Mouse (Mus musculus) embryonic facial prominence, embryonic 13.5 days (tissue): ENCODE results near the gene Gm156. TPM values are rescaled to one million over a fixed set of nuclear protein-coding genes. Genes with fewer than 3 reads are reported as not detected.
"Not testable (repeated sequence)": the region's sequence is repeated elsewhere in the genome, so short reads cannot be mapped to it uniquely, and the experiment has no call there.

ENCODE experiments used
- ATAC-seq: fragments of 200-750 bp; cut with Nextera tagmentation; 2 replicates; pipeline ENCODE4 v1.8.0; 2017; ENCODE audit warnings: low read depth; ENCODE audit not compliant: insufficient number of reproducible peaks, insufficient read depth, low FRiP score, low TSS enrichment
- H3K27ac ChIP-seq: fragments of 300-500 bp; sonication (generic); 2 replicates; pipeline ENCODE4 v1.5.1; 2015; ENCODE audit warnings: moderate library complexity, mild to moderate bottlenecking, inconsistent platforms
- H3K27me3 ChIP-seq: fragments of 300-500 bp; sonication (generic); 2 replicates; pipeline ENCODE4 v1.6.1; 2015; ENCODE audit warnings: mild to moderate bottlenecking, inconsistent platforms
- H3K36me3 ChIP-seq: fragments of 300-500 bp; sonication (generic); 2 replicates; pipeline ENCODE4 v1.6.1; 2015; ENCODE audit warnings: mild to moderate bottlenecking, inconsistent platforms
- H3K4me1 ChIP-seq: fragments of 300-500 bp; sonication (generic); 2 replicates; pipeline ENCODE4 v1.6.1; 2015; ENCODE audit warnings: inconsistent platforms
- H3K4me2 ChIP-seq: fragments of 300-500 bp; sonication (generic); 2 replicates; pipeline ENCODE4 v1.6.1; 2015; ENCODE audit warnings: moderate library complexity, mild to moderate bottlenecking, inconsistent platforms
- H3K4me3 ChIP-seq: fragments of 300-500 bp; sonication (generic); 2 replicates; pipeline ENCODE4 v1.5.1; 2015; ENCODE audit warnings: mild to moderate bottlenecking, inconsistent platforms
- H3K9ac ChIP-seq: fragments of 300-500 bp; sonication (generic); 2 replicates; pipeline ENCODE4 v1.6.1; 2015; ENCODE audit warnings: mild to moderate bottlenecking, inconsistent platforms
- H3K9me3 ChIP-seq: fragments of 300-500 bp; sonication (generic); 2 replicates; pipeline ENCODE4 v1.6.1; 2016; ENCODE audit warnings: inconsistent platforms
- WGBS: fragments of 180-500 bp; shearing (Covaris S2); methylation state at CpG from one replicate; pipeline ENCODE4 v1.1.7; 2015; ENCODE audit warnings: mixed read lengths; 5-methylcytosine and 5-hydroxymethylcytosine counted together
- polyA plus RNA-seq: library from polyadenylated mRNA; unstranded; fragments of >200 nt; fragmentation: Nextera tagmentation; extraction: Ambion mirVana; gene quantifications from 2 replicates; pipeline ENCODE4 v1.2.1, GENCODE M21; 2015

Gene Gm156
- not detected in 2 replicates for polyA plus RNA-seq

DNA sequence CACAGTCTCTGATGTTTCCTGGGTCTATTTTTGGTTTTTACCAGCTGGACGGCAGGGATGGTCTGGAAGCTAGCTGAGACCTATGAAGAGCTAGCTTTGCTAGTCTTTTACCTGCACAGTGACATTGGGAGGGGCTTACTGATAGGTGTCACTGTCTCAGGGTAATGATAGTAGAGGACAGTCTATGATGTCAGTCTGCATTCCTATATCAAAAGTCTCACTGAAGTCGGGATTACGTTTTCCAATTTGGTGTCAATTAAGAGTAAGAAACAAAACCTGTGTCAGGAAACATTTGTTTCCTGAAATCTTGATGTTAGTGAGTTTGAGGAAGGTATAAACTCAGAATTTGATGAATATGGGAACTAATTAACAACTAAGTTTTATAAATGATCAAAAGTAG is at the start of gene Gm156:
TSS of gene Gm156 (minus strand) at position 101 of the 400 bp plus-strand sequence.
- not testable (repeated sequence) for H3K9me3 ChIP-seq, H3K27me3 ChIP-seq, H3K9ac ChIP-seq, H3K4me2 ChIP-seq, H3K36me3 ChIP-seq, H3K4me3 ChIP-seq, H3K4me1 ChIP-seq, ATAC-seq, H3K27ac ChIP-seq
- 87% methylated on average over 3 of the region's 3 CpGs for whole genome bisulfite sequencing

- no peaks in the 10 kb centered on the region for H3K4me1 ChIP-seq
- no peak overlapping the region for H3K4me2 ChIP-seq
- no peak overlapping the region for H3K27ac ChIP-seq
- WGBS, result 78% methylated on average over 1 of the region's 1 CpGs
- H3K27me3 ChIP-seq, result no peaks in the 10 kb centered on the region
- no peak overlapping the region for H3K9ac ChIP-seq
- H3K9me3 ChIP-seq, result no peaks in the 10 kb centered on the region
- no peaks in the 10 kb centered on the region for H3K36me3 ChIP-seq
- H3K4me3 ChIP-seq, result no peak overlapping the region
- ATAC-seq, result no peak
These were observed 41.5 kb upstream of the Gm156 start for GRCm38 (mm10) chr6:129825559-129825958.

GRCm38 (mm10) chr6:129824004-129824403 is 39.9 kb upstream of the Gm156 start:
- H3K4me1 ChIP-seq, result no peaks in the 10 kb centered on the region
- 87% methylated on average over 1 of the region's 1 CpGs for WGBS
- no peaks in the 10 kb centered on the region for H3K36me3 ChIP-seq
- no peak overlapping the region for H3K9ac ChIP-seq
- no peak overlapping the region for H3K4me2 ChIP-seq
- no peak for ATAC-seq
- no peak overlapping the region for H3K4me3 ChIP-seq
- H3K27ac ChIP-seq, result no peak overlapping the region
- no peaks in the 10 kb centered on the region for H3K27me3 ChIP-seq
- H3K9me3 ChIP-seq, result peaks cover 9% of the 10 kb centered on the region; the same call in 1 of the 2 replicates

GRCm38 (mm10) chr6:129817731-129818130 is 33.7 kb upstream of the Gm156 start:
- no peak for ATAC-seq
- Histone ChIP-seq H3K27ac (no peak overlapping the region), H3K27me3 (no peaks in the 10 kb centered on the region), H3K9ac (no peak overlapping the region), H3K4me1 (no peaks in the 10 kb centered on the region), H3K9me3 (peaks cover 9% of the 10 kb centered on the region; the same call in 1 of the 2 replicates), H3K36me3 (no peaks in the 10 kb centered on the region), H3K4me3 (no peak overlapping the region), H3K4me2 (no peak overlapping the region)
- WGBS, result 65% methylated on average over 3 of the region's 3 CpGs

DNA sequence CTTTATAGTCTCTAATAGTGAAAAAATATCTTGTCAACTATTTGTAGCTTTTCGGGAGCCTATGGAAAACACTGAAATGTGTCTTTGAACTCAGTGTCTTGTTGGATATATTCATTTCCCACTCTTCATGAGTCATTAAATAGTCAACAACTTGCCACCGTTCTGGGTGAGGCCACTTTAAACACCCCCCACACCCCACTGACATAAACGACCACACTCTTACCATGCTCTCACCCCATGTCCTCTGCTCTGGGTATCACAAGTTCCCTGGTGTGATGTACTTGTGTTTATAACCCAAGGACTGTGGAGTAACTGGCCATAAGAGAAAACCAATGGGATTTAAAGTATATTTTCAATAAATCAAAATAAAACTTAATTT is 36.4 kb downstream of the Gm156 start:
- Histone ChIP-seq H3K27me3 (no peaks in the 10 kb centered on the region), H3K36me3 (no peaks in the 10 kb centered on the region), H3K4me1 (no peaks in the 10 kb centered on the region), H3K4me3 (no peak overlapping the region), H3K9me3 (0 out of 2 replicates have a peak, but pooled peaks cover 3% of the 10 kb centered on the region), H3K4me2 (no peak overlapping the region), H3K9ac (no peak overlapping the region), H3K27ac (no peak overlapping the region)
- no peak for ATAC-seq
- WGBS, result 78% methylated on average over 3 of the region's 3 CpGs

DNA sequence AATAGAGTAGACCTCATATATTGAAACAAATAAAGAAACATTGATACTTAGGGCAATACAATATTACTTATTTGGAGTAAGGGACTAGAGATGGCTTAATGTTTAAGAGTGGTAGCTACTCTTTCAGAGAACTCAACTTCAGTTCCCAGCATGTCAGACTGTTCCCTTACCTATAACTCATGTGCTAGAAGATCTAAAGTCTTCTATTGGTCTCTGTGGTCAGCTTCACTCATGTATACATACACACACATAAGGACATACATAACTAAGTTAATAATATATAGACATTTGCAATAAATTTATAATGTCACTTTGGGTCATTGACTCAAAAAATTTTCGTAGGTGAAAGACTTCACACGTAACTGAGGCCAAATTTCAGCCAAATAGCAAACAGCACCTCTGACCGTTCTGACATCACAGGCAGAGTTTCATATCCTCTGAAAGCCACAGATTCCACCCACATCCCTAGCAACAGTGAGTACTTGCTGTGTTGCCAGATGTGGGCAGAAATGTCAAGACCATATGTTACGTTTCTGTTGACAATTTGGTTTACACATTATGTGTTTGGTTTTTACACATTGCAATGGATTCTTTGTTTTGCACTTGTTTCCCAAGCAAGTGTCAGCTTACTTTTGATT is 36.9 kb downstream of the Gm156 start:
- ATAC-seq, result no peak
- Histone ChIP-seq H3K4me3 (no peak overlapping the region), H3K9ac (no peak overlapping the region), H3K4me1 (no peaks in the 10 kb centered on the region), H3K36me3 (no peaks in the 10 kb centered on the region), H3K9me3 (0 out of 2 replicates have a peak, but pooled peaks cover 3% of the 10 kb centered on the region), H3K27ac (no peak overlapping the region), H3K27me3 (no peaks in the 10 kb centered on the region), H3K4me2 (no peak overlapping the region)
- WGBS, result 85% methylated on average over 4 of the region's 4 CpGs

DNA sequence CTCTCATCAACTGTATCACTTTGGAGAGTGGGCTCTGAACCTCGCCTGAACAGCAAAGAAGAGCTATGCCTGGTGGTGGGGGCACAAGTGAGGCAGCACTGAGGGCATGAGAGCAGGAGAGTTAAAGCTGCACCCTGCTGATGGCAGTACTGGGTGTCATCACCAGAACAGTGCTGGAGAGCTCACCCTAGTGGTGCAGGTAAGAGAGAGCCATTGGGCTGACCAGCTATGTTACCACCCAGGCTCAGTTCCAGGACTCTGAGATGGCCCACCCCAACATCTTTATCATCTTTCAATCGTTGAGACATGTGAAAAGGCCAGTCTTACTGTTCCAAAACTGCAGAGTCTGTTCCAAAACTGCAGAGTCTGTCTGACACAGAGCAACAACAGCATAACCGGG is 37.9 kb downstream of the Gm156 start:
- no peaks in the 10 kb centered on the region for H3K4me1 ChIP-seq
- no peaks in the 10 kb centered on the region for H3K36me3 ChIP-seq
- H3K4me3 ChIP-seq, result no peak overlapping the region
- no peaks in the 10 kb centered on the region for H3K27me3 ChIP-seq
- WGBS, result 59% methylated on average over 3 of the region's 3 CpGs
- ATAC-seq, result no peak
- 0 out of 2 replicates have a peak, but pooled peaks cover 3% of the 10 kb centered on the region for H3K9me3 ChIP-seq
- H3K4me2 ChIP-seq, result no peak overlapping the region
- H3K9ac ChIP-seq, result no peak overlapping the region
- no peak overlapping the region for H3K27ac ChIP-seq

- no peak for ATAC-seq
- 64% methylated on average over 2 of the region's 2 CpGs for WGBS
- Histone ChIP-seq H3K9ac (no peak within 1 kb of the TSS), H3K4me3 (no peak within 1 kb of the TSS), H3K9me3 (no peaks in the 10 kb centered on the region), H3K27ac (no peak within 1 kb of the TSS), H3K4me2 (no peak within 1 kb of the TSS), H3K4me1 (no peaks in the 10 kb centered on the region), H3K36me3 (no peaks in the 10 kb centered on the region), H3K27me3 (no peaks in the 10 kb centered on the region)
These were observed 43.9 kb downstream of the Gm156 start, which contains the start of gene Klri2 for GRCm38 (mm10) chr6:129740069-129740721. Gene Klri2, minus strand, starts transcription at chr6:129740484.

- Histone ChIP-seq H3K4me2 (no peak overlapping the region), H3K27ac (no peak overlapping the region), H3K27me3 (no peaks in the 10 kb centered on the region), H3K4me1 (no peaks in the 10 kb centered on the region), H3K36me3 (no peaks in the 10 kb centered on the region), H3K9ac (no peak overlapping the region), H3K4me3 (no peak overlapping the region), H3K9me3 (no peaks in the 10 kb centered on the region)
- no peak for ATAC-seq
These were observed 47.7 kb downstream of the Gm156 start for GRCm38 (mm10) chr6:129736414-129736813.

- Histone ChIP-seq H3K9ac (no peak overlapping the region), H3K27me3 (no peaks in the 10 kb centered on the region), H3K4me1 (no peaks in the 10 kb centered on the region), H3K36me3 (no peaks in the 10 kb centered on the region), H3K27ac (no peak overlapping the region), H3K4me3 (no peak overlapping the region), H3K9me3 (no peaks in the 10 kb centered on the region), H3K4me2 (no peak overlapping the region)
- 92% methylated on average over 1 of the region's 1 CpGs for WGBS
- no peak for ATAC-seq
These were observed 56.8 kb downstream of the Gm156 start for GRCm38 (mm10) chr6:129727237-129727636.

- Histone ChIP-seq H3K27ac (no peak overlapping the region), H3K4me1 (no peaks in the 10 kb centered on the region), H3K9ac (no peak overlapping the region), H3K27me3 (no peaks in the 10 kb centered on the region), H3K4me2 (no peak overlapping the region), H3K9me3 (0 out of 2 replicates have a peak, but pooled peaks cover 4% of the 10 kb centered on the region), H3K4me3 (no peak overlapping the region), H3K36me3 (no peaks in the 10 kb centered on the region)
- ATAC-seq, result no peak
- 46% methylated on average over 1 of the region's 1 CpGs for WGBS
These were observed 62.7 kb downstream of the Gm156 start for GRCm38 (mm10) chr6:129721390-129721789.

- Histone ChIP-seq H3K9me3 (0 out of 2 replicates have a peak, but pooled peaks cover 4% of the 10 kb centered on the region), H3K4me2 (no peak overlapping the region), H3K27me3 (no peaks in the 10 kb centered on the region), H3K9ac (no peak overlapping the region), H3K4me3 (no peak overlapping the region), H3K4me1 (no peaks in the 10 kb centered on the region), H3K27ac (no peak overlapping the region), H3K36me3 (no peaks in the 10 kb centered on the region)
- no peak for ATAC-seq
- 30% methylated on average over 3 of the region's 3 CpGs for WGBS
These were observed 63.6 kb downstream of the Gm156 start for GRCm38 (mm10) chr6:129720487-129720886.
